Mouse (Mus musculus) E14TG2a.4 (cell line): Measurements from ENCODE around the gene Gm11172.

Experiments
- CTCF ChIP-seq: conservative IDR thresholded peaks from 2 replicates; pipeline ENCODE4 v1.5.1; 2014; ENCODE audit warnings: low read length
- NANOG ChIP-seq: IDR thresholded peaks from 2 replicates; pipeline ENCODE4 v1.6.1; 2014; ENCODE audit warnings: borderline replicate concordance, low read length, mixed read lengths
- POU5F1 ChIP-seq: IDR thresholded peaks from 2 replicates; pipeline ENCODE4 v1.6.1; 2014; ENCODE audit warnings: low read length, borderline replicate concordance

DNA sequence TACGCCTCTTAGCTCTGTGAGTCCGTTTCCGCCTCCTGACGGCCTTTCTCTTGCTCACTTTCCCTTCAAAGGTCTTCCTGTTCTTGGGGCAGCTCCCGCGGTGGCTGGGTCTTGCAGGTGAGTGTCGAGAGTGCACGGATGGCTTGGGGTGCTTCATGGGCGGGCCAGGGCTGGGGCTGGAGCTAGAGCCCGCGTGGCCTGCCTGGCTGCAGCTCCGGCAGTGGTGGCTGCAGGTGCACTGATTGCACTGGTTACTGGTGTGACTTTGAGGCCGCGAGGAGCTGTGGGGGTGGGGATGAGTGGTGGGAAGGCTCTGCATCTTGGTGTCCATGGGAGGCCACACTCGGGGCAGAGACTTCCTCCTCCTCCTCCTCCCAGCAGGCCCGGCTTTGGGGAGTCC is 24.4 kb upstream of the Gm11172 start, which contains the start of gene Tnp2:
- TF ChIP-seq CTCF (no peak), NANOG (no peak), POU5F1 (no peak)
